Mouse (Mus musculus) hematopoietic stem cell, adult 5-6 weeks (primary cell): ENCODE measurements around the gene Bap1. TPM values are rescaled to one million over a fixed set of nuclear protein-coding genes. Genes with fewer than 3 reads are reported as not detected.

Experiments
- ATAC-seq, 2 experiments: fragments of 125-278 bp in 1 of 2; replicated peaks in 1 of 2; 2 replicates each; pipeline ENCODE4 v1.8.0; 2016 to 2017; ENCODE audit warnings: inconsistent platforms in 2 of 2, mild to moderate bottlenecking in 2 of 2, moderate number of reproducible peaks in 2 of 2, low read depth in 1 of 2, moderate TSS enrichment in 1 of 2; ENCODE audit not compliant: low FRiP score in 2 of 2, poor library complexity in 2 of 2, severe bottlenecking in 2 of 2, insufficient read depth in 1 of 2, low TSS enrichment in 1 of 2
- total RNA-seq: library from RNA; stranded (forward); fragments of 172-1452, 232-1000 nt; gene quantifications from 2 replicates; pipeline ENCODE4 v1.2.3, GENCODE M21; 2017

Bap1 gene
- total RNA-seq, 1 experiment from 2014 or later = 72.6 TPM

DNA sequence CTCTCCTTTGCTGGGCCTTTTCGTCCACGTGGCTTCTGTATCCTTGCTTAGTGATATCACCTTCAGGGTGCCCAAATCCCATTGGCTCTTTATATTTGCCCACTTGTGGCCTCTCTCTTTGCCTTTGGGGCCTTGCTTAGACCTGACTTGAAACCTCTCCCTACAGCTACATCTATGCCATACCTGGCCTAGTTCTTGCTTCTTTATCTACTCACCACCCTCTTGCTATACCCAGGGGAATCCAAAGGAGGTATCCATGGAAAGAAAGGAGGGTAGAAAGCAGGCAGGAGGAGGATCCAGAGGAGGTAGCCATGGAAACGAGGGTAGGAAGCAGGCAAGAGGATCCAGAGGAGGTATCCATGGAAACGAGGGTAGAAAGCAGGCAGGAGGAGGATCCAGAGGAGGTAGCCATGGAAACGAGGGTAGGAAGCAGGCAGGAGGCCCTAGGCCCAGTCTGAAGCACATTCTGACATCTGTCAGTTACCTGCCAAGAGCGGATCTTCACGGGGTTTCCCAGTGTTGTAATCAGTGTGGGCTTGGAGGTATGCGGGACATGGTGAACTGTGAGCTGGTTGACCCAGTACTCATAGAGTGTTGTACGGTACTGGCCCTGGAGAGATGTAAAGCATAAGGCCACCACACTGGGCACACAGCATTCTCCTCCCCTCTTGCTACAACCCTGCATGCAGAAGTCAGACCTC lies 17.2 kb downstream of the Bap1 start:
- ATAC-seq = no peak

- peak; percentile 48 to 52; a peak in 3 of 4 replicates for ATAC-seq
Observed at GRCm38 (mm10) chr14:31269456-31270100, 18.3 kb downstream of the Bap1 start.

DNA sequence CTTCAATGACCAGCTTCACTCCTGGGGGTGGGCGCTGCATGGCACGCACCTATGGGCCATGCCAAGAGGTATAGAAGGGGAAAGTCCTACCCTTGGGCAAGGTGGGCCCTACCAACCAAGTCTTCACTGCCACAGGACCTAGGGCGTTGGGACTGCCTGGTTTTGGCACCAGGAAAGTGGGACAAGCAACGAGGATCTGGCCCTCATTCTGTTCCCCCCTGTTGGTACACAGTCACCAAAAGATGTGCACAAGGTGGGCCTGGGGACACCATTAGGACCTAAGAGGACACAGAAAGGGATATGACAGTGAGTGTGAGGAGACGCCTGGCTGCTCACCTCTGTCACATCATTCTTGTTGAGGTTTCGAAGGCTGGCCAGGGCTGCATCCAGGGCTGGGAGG lies 19.9 kb downstream of the Bap1 start:
- no peak for ATAC-seq

DNA sequence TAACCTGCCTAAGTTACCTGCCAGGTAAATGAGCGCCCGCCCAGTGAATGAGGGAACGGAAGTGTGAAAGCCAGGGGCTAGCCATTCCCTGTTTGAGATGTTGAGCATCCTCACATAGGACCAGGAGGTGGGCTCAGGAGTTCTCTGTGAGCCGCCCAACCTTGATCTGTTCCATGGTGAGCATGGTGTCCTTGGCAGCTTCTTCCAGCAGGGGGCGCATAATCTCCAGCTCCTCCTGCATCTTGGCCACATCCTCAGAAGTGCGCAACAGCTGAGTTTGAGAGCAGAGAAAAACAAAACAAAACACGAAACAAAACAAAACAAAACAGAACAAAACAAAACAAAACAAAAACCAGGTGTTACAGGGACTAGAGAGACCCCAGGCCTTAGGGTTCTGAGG lies 20.9 kb downstream of the Bap1 start:
- peak; percentile 71 to 81 for ATAC-seq

DNA sequence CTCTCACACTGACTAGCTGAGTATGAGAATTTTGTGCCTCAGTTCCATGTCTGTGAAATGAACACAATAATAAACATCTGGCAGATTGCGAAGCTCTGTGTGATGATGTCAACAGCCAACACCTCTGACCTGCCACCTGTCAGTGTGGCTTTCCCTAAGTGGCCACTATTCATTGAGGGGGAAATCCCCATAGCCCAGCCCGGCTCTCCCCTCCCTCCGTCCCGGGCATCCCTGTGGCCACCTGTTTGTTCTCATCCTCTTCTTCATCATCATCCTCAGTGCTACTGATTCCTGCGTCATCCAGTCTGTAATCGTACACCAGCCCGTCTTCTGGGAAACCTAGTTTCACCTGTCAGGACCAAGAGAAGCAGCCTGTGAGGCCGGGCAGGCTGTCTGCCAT lies 34.5 kb downstream of the Bap1 start:
- no peak for ATAC-seq

Other genes starting within 250 kb of the Bap1 start
- 68.9 and 103 TPM in 2 replicates for gene Spcs1, start 249.8 kb upstream of the Bap1 start, total RNA-seq
- 80.7 and 82.2 TPM in 2 replicates for gene Pbrm1, start 232.3 kb upstream of the Bap1 start, total RNA-seq
- 347 and 449 TPM in 2 replicates for gene Gnl3, start 232.3 kb upstream of the Bap1 start, total RNA-seq
- 52.8 and 60.0 TPM in 2 replicates for gene Smim4, start 122.5 kb upstream of the Bap1 start, total RNA-seq
- 54.5 and 57.9 TPM in 2 replicates for gene Nt5dc2, start 120.4 kb upstream of the Bap1 start, total RNA-seq
- gene Stab1, start 82.8 kb upstream of the Bap1 start, total RNA-seq = 0.25 TPM in 1 of 2 replicates, not detected in the other
- not detected in 2 replicates for gene Tnnc1, start 43.1 kb upstream of the Bap1 start, total RNA-seq
- gene Nisch, start 34.5 kb upstream of the Bap1 start, total RNA-seq = 101 and 126 TPM in 2 replicates
- gene Sema3g, start 33.6 kb upstream of the Bap1 start, total RNA-seq = 0.06 and 0.20 TPM in 2 replicates
- gene Phf7, start 133 bp upstream of the Bap1 start, total RNA-seq = 14.6 and 21.7 TPM in 2 replicates
- gene Dnah1, start 72.4 kb downstream of the Bap1 start, total RNA-seq = 1.1 and 1.9 TPM in 2 replicates
- 61.8 and 79.4 TPM in 2 replicates for gene Capn7, start 85.2 kb downstream of the Bap1 start, total RNA-seq
- 14.3 and 15.9 TPM in 2 replicates for gene Sh3bp5, start 184.6 kb downstream of the Bap1 start, total RNA-seq
- 16.8 and 18.8 TPM in 2 replicates for gene Eaf1, start 242.9 kb downstream of the Bap1 start, total RNA-seq
- gene Mettl6, start 243.6 kb downstream of the Bap1 start, total RNA-seq = 45.1 and 49.8 TPM in 2 replicates